Mouse (Mus musculus): ENCODE data around the gene Nrxn2. TPM values are rescaled to one million over a fixed set of nuclear protein-coding genes. Genes with fewer than 3 reads are reported as not detected.

Gene Nrxn2
- polyA plus RNA-seq, 2 experiments from 2014 or later: not detected

DNA sequence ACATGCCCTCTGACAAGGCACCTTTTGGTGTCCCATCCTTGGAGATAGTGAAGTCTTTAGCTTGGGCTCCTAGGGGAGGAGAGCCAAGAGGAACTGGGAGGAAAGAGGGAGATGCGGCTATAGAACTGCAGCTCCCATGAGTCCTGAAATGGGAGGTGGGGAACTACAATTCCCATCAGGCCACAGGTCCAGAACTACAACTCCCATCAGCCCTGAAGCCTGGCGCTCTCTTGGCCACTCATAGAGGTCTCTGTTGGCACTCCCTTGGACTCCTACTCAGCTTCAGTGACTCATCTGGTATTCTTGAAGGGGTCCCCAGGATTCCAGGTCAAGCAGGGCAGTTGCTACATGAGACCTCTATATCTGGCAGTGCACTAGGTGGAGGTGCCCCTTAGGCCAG is 101.0 kb downstream of the Nrxn2 start:
- no peak for ATAC-seq

DNA sequence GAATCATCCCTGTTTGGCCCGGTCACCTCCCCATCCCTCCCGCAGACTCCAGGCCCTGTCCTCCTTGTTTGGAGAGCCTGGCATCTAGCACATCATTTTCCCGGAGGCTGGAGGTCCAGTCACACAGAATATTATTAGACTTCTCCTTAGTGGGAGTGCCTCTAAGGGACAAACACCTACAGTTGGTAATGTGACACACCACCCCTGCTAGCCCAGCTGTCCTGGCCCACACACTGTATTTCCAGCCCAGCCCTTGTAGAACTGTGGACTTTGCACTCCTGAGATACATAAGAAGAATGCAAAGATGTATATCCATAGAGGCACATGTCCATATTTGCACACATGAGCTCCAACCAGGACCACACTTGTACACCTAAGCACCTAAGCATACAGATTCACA is 103.1 kb downstream of the Nrxn2 start:
- ATAC-seq: no peak

DNA sequence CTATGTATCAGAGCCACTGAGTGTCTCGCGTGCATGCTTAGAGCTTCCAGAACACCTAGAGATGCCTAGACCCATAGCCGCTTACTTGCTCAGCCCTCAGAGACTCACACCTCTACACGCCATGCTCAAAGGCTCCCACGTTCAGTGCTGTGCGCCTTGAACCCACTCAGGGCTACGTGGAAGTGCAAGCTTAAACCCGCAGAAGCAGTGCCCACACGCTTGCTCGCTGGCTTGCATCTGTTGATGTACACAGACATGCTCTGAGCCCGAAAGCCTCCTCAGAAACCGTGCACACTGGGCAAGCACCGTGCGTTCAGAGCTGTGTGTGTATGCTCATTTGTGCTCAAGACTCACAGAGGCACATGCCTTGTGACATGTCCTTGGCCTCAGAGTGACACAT is 103.8 kb downstream of the Nrxn2 start:
- ATAC-seq: no peak

DNA sequence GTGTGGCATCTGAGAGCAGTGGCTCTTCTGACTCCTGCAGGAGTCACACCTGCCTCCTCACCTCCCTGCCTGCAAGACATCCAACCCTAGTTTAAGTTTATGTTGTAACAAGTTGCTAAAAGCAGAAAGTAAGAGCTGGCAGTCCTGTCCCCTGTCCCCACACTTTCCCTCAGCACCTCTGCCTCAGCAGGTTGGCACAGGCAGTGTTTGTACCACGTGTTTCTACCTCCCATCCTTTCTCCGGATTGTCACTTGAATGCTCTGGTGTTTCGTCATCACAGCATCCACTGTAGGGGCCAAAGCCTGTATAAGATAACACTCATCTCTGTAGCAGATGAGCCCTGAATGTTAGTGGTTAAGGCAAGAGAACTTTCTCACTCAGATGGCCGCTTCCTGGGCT is 106.5 kb downstream of the Nrxn2 start:
- ATAC-seq: no peak

DNA sequence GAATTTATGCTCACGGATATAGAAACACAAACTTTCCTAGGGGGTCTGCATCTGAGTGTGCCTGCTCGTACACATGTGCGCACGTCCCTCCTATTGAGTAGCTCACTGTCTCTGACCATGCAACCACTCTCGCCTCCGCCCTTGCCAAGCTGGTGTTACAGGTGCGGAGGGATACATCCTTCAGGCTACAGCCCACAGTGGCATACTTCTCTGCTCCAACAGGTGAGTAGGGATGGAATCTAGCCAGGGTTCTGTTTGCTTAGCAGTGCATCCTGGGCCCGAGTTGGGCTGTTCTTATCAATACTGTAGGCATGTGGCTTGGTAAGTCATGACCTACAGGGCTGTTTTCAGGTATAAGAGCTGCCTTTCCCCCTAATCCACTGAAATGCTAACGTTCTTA is 107.5 kb downstream of the Nrxn2 start:
- ATAC-seq: no peak

DNA sequence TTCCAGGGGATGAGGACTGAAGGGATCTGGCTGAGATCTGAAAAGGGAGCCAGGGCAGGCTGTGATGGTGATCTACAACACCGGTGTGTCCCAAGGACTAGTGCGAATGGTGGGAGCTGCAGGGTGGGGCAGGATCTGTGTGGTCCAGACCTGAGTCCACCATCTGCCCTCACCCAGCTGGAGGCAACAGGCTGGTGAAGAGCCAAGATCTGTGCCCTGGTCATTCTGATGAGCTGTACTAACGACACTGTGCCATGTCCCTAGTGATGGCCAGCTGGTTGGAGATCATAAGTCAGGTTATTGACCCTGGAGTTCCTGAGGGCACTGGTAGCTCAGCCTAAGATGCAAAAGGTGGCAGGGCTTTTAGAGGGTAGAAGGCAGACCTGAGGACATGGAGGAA is 108.9 kb downstream of the Nrxn2 start:
- no peak for ATAC-seq

DNA sequence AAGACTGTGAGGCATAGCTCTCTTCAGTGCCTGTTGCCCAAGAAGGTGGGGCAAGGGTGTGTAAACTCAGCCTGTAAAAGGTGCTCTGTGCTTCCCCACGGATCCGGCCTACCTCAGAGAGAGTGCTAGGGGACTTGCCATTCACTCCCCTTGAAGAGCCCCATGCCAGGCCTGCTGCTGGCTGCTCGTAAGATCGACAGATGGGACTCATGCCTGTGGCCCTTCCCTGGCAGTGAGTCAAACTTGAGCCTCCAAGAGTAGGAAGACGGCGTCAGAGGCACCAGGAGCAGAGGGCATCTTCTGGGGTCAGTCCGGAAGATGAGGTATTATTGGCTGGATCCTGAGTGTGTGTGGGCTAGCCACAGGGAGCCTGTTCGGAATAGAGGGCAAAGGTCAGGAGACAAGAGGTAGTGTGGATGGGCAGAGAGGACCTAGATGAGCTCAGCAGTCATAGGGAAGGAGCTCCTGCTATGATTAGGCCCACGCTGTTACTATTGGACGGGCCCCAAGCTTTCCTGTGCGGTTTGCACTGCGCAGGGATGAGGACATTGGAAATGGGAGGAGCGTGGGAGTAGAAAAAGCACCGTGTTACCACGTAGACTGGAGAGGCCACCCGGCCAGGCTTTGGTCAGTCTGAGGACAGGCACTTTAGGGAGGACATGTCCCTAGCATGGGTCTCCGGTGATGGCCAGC is 109.5 kb downstream of the Nrxn2 start:
- ATAC-seq: no peak

DNA sequence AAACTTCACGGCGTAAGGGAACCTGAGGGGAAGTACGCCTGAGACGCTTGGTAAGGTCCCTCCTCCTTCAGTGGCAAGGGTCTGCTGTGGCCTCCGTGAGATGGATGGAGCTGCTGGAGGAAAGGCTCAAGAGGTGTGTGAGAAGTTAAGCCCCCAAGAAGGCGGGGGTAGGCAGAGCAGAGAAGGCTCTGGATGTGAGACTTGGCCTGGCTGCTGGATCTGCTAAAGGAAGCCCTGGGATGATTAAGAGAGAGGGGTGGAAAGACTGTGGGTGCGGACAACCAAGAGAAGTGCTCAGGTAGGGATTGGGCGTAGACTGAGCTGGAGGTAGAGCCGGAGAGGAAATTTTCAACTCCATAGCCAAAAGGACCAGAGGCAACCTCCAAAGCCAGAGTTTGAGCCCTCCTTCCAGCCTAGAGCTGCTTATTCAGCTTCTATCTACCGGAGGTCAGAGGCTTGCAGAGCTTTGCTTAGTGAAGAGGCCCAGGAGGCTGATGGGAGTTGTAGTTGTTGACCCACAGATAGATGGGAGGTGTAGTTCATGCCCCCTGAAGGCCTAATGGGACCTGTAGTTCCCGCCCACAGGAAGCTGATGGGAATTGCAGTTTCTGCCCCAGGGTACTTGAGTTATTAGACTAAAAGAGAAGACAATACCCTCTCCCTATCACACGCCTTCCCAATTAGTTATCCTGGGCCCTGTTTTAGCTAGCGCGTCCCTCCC is 110.9 kb downstream of the Nrxn2 start:
- ATAC-seq: no peak

DNA sequence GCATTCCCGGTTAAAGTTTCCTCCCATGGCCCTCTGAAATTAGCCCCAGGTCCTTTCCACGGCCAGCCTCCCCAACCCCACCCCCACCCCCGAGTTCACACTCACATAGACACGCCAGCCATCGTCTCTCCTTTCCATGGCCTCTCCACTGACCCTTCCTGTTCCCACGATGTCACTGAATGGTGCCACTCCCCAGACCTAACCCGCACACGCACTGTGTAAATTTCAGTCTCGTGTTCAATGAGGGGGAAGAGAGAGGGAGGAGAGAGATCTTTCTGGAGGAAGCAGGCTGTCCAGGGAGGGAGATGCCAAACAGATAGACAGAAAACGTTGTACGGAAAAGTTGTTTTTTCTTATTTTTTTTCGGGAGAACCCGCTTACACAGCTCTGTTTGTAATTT is 111.8 kb downstream of the Nrxn2 start:
- no peak for ATAC-seq

DNA sequence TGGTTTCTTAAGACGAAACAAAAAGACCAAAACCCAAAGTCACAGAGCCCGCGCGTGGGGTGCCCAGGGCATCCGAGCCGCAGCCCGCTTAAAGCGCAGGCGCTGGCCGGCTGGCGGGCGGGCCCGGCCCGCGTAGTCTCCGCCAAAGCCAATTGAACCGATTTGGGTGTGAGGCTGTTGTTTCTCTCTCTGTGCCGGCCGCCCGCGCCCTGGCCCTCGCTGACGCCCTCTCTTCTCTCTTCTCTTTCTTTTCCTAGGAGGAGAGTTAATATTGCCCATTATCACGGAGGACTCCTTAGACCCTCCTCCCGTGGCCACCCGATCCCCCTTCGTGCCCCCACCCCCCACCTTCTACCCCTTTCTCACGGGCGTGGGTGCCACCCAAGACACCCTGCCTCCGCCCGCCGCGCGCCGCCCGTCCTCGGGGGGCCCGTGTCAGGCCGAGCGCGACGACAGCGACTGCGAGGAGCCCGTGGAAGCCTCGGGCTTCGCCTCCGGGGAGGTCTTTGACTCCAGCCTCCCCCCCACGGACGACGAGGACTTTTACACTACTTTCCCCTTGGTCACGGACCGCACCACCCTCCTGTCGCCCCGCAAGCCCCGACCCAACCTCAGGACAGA is 112.6 kb downstream of the Nrxn2 start:
- ATAC-seq: no peak

DNA sequence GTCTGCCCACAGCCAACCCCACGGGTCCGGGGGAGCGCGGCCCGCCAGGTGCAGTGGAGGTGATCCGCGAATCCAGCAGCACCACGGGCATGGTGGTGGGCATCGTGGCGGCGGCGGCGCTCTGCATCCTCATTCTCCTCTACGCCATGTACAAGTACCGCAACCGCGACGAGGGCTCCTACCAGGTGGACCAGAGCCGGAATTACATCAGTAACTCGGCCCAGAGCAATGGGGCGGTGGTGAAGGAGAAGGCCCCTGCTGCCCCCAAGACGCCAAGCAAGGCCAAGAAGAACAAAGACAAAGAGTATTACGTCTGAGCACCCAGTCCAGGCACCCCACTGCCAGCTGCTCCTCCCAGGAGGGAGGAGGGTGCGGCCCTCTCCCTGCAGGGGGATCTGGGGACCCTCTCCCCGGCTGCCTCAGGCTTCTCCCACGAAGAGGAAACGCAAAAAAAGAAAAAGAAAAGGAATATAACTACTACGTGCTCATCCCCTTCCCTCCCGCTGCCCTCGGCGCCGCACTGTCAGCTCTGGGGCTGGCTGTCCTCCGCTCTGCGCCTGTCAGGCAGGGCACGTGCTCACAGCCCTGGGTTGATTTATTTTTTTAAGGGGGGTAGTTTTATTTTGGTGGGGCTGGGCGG is 113.4 kb downstream of the Nrxn2 start:
- no peak for ATAC-seq

DNA sequence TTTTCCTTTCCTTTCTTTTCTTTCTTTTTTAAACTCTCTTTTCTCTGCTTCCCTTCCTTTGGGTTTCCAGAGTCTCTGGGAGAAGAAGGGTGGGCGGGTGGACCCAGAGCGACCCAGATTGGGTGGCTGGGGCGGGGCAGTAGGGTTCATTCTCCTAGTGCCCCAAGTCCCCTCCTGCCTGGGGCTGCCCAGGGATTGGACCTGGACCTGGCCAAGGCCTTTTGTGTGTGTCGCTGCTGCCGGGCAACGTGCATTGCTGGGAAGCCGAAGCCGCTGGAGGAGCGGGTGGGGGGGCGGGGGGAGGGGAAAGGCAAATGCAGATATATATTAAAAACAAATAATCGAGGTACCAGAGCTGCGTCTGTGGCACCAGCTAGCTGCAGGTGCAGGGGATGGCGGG is 114.1 kb downstream of the Nrxn2 start:
- no peak for ATAC-seq

DNA sequence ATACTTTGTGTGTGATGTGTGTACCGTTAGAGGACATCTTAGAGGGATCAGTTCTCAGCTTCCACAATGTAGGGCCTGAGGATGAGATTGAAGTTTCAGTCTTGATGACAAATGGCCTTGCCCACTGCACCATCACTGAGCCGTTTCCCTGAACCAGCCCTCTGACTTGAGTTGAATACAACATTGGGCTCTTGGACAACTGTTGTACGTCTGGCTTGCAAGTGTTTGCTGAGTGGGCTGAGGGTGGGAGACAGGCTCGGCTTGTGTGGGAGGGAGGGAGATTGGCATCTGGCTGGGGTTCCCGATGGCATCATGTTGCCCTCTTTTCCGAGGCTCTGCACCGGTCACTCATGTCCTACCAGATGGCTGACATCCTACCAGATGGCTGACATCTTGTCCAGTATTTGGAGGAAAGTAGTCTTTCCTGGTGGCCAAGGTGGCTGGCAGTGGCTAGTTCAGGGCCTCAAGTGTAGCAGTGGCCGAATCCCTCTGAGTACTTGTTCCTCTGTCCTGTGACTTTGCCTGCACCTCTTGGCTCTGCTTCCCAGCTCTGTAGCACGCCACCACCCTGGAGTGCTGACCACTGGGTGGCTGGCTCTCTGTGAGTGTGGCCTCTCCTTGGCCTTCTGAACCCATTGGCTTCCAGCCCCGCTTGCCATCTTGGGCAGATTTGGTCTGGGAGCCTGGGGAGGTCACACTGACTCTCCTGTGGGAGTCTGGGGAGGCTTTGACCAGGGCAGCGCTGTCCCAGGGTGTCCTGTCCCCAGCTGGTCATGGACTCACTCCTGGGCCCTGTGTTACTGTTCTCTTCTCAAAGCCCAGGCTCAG is 115.0 kb downstream of the Nrxn2 start:
- no peak for ATAC-seq

DNA sequence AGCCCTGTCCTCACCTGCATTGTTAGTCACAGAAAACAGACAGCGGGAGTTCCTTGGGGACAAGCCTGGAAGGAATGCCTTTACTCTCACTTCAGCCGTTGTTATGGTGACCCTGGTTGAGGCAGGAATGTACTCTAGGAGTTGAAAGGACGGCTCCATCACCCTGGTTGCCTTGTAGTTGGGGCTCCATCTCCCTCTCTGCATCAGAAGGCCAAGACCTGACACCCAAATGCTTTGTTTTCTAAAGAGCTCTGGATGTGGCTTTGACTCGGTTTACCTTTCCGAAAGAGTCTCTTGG is 115.5 kb downstream of the Nrxn2 start:
- ATAC-seq: no peak

DNA sequence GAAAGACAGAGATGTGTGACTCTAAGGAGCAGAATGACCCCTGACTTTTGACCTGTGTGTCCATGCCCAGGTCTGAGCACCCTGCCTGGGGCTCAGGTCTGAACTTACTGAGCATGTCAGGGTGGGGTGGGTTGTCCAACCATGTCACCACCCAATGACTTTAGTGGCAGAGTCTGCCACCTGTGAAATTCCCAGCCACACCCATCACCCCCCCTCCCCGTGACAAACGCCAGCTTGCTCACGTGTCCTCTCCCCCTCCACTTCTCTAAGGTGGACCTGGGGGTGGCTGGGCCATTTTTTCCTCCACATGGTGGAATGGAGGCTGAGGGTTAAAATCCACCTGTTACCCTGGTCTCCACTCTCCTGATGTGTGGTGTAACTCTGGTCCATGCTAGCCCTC is 117.7 kb downstream of the Nrxn2 start:
- ATAC-seq: no peak

DNA sequence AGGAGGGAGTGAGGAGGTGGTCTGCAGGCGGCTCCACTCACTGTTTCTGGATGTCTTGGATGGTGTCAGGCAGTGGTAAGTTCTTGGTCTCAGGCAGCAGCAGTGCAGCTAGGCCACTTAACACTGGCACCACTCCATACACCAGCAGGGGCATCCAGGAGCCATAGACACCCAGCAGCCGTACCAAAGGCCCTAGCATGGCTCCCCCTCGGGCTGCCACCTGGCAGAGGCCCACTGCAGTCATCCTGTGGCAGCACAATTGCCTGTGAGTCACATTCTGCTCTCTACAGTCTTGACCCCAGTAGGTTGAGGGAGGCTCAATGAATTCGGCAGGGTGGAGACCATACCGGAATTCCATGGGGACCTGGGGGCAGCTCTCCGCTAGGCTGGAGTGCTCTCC is 118.2 kb downstream of the Nrxn2 start:
- no peak for ATAC-seq

DNA sequence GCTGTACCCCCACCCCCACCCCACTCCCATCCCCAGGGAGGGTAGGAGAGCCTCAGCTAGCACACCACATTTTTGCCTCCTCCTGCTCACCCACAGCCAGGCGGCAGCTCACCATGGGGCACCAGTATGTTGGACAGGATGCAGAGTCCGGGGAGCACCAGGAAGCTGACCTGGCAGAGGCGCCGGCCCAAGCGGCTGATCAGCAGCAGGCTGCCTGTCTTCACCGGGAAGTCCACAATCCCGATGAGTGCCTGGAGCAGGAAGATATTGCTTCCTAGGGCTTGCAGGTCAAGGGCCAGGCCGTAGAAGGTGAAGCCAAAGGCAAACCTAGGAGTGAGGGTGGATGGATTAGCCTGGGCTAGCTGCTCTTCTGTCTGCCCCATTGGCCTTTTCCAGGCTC is 119.0 kb downstream of the Nrxn2 start:
- no peak for ATAC-seq

DNA sequence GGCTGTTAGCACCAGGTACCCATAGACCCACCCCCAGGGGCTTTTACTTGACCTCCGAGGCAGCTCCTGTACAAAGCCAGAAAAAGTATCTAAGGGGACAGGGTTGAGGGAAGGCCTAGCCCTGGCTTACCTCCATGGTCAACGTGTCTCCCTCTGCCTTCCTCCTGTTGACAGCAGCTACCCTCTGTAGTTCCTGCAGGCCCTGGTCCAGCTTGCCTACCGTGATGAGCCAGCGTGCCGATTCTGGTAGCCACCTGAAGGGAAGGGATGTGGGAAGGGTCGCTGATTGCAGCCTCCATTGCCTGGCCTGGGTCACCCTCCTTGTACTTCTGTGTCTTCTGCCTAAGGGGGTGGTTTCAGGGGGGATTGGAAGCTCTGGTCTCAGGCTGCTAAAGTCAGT is 120.0 kb downstream of the Nrxn2 start:
- no peak for ATAC-seq

DNA sequence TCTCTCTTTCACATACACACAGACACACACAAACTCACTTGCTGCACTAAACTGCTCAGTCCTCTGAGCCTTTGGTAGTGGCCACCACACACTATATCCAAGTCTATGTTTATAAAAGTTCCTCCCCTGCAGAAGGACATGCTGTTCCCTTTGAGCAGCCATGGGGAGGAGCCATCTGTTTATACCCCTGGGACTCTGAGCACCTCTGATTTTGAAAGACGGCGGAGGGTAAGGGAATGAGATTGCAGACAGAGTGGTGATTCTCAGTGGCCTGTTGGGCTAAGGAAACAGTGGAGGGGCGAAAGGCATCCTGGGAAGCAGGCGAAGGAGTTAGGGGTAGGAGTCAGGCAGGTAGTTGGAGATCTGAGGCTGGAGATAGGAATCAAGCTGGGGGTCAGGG is 121.1 kb downstream of the Nrxn2 start:
- ATAC-seq: no peak

DNA sequence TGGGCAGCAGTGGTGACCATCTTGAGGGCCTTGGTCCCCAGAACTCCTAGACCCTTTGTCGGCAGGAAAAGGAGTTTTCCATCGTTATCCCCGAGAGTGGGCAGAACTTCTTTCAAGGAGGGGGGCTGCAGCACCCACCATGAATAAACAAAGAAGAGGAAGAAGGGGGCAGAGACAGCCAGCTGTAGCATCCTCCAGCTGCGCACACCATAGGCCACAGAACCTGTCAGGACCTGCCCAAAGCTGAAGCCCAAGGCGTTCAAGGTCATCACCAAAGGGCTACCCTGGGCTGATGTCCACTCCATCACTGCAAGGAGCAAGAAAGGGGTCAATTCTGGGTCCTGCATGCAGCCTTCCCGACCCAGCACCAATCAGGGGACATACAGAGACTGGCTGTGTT is 121.7 kb downstream of the Nrxn2 start:
- ATAC-seq: no peak

DNA sequence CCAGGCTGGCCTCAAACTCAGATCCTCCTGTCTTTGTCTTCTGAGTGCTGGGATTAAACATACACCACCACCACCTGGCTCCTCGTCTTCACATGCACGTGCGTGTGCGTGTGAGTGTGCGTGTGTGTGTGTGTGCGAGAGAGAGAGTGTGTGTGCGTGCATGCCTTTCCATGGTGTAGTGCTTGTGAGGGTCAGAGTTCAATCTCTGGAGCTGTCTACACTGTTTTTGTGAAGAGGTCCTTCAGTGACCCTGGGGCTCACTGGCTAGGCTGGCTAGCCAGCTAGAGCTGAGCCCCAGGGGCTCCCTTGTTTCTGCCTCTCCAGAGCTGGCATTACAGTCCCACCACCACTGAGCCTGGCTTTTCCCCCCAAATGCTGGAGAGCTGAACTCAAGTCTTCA is 123.0 kb downstream of the Nrxn2 start:
- no peak for ATAC-seq

DNA sequence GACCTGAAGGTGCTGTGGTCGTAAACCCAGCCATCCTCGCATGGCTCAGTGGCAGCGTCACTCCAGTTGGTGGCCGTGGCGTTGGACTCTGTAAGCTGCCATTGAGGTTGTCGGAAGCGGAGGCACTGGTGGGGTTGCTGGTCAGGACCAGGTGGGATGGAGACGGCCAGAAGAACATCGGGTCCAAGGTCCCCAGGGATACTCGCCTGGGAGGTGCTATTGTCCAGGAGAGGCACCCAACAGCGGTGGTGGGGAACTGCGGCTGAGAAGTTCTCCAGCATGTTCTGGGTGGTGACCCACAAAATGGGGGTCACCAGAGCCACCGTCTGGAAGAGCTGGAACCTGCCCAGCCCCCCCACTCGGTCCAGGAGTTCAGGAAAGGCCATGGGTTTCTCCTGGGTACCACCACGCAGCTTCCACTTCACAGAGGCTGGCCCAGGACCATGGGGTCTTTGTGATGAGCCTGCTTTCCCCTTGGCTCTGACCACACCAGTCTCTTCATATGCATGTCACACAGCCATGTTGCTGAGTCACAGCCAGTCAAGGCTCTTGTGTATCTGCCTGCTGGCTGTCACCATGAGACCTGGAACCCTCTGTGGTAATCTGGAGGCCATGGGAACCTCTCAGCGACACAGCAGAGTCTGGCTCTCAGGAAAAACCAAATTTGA is 124.0 kb downstream of the Nrxn2 start, which contains the start of gene Slc22a12:
Slc22a12 (minus strand) TSS at position 666 of the 668 bp plus-strand sequence.
- ATAC-seq: no peak

All from CD4-positive, CD25-positive, alpha-beta regulatory T cell, adult 4 months (primary cell).